Mouse (Mus musculus) spleen, adult 18-20 months (tissue): Measurements from ENCODE around the gene Glod4.

Source experiments
- DNase-seq, 2 experiments: peaks; one replicate each; pipeline ENCODE4 v3.0.0; 2022; ENCODE audit warnings: mixed read lengths in 2 of 2

Glod4 gene

DNA sequence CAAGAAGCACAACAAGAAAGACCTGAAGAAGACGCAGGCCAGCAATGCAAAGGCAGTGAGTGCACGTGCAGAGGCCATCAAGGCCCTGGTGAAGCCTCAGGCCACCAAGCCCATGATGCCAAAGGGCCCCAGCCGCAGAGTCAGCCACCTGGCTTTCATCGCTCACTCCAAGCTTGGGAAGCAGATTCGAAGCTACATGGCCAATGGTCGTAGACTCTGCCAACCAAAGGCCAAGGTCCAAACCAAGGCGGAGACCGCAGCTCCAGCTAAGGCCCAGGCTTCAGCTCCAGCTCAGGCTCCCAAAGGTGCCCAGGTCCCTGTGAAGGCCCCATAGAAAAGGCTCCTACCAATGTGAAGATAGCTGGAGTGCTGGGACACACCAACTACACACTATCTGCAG, 99.1 kb downstream of the Glod4 start:
- DNase-seq = no peak

DNA sequence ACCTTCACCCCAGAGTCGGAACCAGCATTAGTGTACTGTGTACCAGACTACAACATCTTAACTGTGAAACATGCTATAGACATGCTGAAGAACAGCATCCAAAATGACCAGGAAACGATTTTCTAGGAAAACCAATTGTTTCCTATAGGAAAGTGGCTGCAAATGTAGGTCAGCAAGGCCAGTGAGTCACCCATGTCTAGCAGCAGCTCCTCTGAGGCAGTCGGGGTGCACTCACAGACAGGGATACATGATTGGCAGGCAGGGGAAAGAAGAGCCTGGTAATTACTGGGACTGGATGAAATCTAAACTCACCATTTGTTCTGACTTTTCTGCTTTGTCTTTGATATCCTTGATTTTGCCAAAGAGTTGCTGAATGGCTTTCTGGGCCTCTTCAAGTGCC, 105.5 kb downstream of the Glod4 start:
- DNase-seq = no peak

DNA sequence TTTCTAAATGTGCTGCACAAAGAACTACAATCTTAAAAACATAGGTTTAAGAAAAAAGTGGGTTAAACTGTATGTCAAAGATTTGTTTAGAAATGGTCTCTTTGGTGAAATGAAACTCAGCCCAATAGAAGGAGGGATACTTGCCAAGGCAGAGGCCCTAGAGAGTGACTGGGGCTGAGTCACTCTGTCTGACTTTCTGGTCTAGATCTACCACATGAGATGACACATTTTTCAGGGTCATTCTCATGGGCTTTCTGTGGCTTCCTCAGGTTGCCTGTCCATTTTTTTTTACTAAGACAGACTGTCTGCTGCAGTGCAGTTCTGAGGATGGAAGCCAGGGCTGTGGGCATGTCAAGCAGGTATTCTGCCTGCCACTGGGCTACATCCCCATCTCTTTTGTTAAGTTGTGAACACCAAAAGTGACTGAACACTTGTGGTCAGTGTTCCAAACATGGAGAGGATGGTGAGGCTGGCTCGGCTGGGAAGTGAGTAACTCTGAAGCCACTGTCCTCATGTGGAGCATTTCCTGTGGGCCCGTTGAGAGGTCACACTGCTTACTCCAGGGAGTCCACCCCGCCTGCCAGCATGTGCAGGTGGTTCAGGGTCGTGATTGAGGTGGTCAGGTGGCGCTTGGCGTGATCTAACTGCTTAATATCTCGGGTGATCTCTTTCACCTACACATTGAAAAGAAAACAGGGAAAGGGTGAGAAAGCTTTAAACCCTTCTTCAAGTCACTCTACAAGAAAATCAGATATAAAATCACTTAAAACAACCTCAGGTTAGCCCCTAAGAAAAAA, 107.7 kb downstream of the Glod4 start:
- no peak for DNase-seq

DNA sequence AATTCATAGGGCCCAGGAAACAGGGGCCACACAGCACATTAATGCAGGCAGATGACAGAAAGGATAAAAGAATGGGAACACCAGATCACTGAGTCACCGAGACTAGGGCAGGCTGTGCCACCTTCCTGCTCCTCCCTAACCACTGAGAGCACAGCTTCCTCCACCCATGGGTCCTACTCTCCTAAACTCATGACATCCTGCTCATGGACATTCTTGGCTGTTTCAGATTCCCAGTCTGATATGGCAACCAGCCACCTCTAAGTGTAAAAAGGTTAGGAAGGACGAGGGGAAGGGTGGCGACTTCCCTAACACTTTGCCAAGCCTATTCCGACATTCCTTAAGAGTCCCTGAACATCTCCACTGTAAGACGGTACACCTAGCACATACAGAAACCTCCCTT, 112.7 kb downstream of the Glod4 start:
- no peak for DNase-seq

DNA sequence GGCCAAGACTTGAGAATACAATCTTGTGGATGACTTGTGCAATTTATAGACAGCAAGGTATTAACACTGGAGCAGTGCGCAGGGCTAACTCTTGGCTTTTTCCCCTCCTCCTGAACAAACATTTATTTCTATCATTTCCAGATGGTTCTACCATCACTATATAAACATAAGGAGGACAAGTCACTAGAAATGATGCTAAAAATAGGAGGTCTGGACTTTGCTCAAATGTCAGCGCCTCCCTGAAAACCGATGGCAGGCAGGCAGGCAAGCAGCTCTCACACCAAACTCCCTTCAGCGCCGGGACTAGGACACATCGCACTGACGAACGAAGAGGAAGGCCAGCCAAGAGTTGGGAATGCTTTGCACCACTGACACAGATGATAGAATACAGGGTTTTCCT, 118.1 kb downstream of the Glod4 start:
- DNase-seq = no peak

DNA sequence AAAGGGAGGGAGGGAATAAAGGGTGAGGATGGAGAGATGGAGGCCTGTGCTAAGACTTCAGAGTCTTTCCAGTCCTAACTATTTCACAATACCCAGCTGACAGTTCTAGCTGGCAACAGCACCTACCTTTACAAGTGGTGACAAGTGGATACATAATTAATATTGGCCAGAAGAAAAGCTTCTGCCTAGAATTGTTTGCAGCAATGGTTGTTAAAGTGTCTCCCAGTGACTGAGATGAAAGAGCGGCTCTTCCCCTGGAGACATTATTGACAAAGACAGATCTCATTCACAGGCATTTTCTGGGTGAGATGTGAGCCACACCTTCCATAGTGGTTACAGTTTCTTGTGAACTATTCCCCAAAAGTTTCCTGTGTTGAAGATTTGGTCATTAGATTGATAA, 120.0 kb downstream of the Glod4 start:
- no peak for DNase-seq

DNA sequence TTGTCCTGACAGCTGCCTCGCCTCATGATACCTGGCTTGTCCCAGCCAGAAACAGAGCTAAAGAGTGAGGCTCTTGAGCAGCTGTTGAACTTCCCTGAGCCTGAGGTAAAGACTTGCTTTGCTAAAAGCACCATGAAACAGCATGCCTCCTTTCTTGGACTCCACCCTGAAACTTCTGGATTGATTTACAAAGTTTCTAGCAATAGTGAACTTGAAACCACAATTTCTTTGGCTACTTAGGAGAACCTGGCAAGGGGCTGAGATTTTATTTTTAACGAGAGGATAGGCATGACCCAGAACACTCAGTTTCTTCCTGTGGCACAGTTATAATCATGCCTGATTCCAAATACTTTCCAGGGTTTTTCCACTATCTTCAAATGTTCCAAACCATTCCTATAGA, 121.0 kb downstream of the Glod4 start:
- no peak for DNase-seq

DNA sequence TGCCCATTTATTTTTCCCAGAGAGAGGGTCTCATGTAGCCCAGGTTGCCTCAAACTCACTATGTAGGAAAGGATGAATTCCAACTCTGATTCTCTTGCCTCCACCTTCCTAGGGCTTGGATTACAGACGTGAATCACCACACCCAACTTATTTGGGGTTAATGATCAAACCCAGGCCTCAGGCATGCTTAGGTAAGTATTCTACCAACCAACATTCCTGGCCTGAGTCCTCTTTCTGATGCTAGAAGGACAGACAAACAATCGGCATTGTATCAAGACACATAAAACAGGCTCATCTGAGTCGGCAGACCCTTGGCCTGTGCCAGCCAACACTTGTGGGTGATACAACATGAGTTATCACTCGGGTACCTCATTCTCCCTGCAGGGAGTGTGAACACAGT, 122.4 kb downstream of the Glod4 start:
- DNase-seq = no peak

DNA sequence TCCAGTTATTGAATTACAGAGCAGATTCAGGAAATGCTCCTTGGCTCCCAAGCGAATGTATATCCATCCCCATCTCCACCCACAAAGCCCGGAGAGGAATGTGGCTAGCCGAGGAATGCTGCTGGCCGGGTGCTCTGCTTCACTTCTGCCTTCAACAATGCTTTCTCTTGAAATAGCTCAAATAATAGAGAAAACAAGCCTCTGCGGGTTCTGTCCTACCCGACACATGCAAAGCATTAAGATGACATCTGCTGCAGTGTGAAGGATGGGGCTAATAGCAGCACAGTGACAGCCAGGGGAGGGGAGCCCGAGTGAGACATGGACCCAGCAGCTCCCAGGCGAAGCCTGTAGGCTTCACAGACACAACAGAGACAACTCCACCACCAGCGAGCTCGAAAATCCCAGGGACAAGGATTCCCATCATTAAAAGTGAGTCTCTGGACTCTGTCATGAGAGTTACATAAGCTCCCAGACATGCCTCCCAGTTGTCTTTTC, 123.1 kb downstream of the Glod4 start:
- DNase-seq = no peak

DNA sequence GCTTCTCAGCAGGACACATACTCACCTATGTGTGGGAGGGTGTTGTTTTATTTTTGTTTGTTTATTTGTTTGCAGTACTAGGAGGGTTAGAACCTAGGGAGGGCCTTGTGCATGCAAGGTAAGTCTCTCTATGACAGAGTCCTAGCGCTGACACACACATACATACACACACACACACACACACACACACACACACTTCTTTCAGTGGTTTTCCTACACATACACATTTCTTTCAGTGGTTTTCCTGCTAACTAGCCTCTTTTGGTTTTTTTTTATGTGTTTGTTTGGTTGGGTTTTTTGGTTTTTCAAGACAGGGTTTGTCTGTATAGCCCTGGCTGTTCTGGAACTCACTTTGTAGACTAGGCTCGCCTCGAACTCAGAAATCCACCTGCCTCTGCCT, 133.1 kb downstream of the Glod4 start:
- no peak for DNase-seq

DNA sequence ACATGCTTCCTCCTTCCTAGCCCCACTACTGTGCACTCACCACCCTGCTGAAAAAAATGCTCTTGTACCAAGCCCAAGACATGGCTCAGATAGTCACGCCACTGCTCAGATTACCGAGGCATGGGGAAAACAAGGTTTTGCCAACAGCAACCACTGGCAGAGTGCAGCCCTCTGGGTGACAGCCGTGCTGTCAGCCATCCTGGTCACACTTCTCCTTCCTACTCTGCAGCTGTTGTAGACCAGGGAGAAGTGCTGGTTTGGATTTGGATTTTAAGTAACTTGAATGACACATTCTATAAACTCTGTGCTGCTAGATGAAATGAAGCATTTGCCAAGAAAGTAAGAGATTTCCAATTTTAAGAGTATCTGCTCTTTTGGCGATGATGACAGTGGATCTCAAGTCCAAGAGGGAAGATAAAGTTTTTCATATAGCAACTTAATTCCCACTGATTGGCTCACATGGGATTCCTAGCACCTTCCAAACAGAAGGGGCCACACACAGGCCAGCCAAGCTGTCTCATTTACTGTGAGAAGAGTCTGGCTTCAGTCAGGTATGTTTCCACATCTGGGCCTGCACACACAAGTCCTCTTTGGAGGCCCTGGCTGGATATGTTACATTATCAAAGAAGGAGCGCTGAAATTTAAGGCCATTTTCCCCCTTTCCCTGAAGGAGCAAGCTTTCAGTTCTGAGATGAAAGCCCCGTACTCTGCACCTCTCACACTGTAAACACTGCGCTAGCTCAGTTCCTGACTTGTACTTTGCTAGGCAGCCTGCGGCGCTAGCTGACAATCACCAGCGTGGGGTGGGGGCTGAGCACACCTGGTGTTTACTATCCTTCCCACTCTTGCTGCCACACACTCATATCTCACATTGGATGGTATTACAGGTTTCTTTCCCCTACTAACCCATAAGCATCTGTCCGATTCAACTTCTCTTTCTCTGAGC, 136.7 kb downstream of the Glod4 start:
- DNase-seq = no peak

DNA sequence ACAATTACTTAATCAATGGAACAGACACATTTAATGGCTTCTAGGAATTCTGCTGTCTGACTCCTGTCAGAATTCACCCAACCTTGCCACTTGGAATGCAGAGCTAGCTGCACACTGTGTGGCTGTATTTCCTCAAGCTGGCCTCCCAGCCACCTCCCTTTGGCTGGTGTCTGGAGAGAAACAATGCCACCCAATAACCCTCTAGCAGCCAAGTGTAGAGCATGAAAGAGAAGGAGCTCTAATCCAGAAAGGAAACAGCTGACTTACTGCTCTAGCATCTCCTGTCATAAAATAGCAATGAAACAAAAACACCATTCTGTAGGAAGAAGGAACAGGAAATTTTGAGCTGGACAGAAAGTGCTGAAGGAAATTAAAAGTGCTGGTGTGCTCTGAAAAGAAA, 142.4 kb downstream of the Glod4 start:
- DNase-seq = no peak

DNA sequence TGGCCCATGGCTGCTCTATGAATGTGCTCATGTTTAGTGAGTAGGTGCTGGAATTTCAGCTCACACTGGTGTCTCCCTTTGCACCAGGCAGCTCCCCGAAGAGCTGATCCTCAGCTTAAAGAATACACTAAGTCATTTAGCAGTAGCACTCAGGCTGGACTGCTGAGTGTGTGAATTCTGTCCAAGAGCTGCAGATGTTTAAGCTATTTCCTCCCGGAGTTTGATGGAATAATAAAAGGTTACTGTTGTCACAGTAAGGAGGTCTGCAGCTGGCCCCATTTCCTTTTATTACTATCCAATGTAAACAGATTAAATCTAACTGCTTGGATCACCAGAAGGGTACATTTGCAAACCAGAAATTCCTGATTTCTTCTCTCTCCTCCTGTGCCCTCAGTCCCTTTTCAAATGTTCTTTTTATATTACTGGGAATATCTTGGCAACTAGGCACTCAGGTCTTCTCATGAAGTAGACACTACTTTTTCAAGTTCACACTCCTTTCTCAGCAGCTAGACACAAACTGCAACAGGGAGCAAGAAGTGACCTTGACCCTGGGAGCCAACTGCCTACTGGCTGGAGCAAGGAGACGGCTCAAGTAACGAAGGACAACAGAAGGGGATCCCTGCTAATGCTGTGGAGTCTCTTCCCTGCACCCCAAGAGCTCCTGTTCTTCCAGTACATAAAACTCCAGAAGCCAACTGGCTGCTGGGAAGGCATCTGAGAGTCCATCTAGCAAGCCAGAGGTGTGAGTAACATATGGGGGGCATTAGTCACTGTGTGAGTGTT, 144.1 kb downstream of the Glod4 start:
- DNase-seq = no peak

DNA sequence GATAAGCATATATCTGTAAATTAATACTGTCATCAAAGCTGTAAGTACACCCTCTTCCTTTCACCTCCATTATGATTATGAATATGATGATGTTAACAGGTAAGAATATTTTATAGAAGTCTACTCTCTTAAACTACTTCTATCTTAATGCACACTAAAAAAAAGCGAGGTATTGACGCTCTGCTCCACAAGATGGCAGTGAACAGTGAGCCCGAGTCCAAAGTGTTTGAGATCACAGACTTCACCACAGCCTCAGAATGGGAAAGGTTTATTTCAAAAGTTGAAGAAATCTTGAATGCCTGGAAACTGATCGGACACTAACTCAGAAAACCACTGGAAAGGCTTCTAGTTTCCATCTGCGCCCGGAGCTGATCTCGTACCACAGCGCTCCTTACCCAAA, 149.9 kb downstream of the Glod4 start:
- DNase-seq = no peak

DNA sequence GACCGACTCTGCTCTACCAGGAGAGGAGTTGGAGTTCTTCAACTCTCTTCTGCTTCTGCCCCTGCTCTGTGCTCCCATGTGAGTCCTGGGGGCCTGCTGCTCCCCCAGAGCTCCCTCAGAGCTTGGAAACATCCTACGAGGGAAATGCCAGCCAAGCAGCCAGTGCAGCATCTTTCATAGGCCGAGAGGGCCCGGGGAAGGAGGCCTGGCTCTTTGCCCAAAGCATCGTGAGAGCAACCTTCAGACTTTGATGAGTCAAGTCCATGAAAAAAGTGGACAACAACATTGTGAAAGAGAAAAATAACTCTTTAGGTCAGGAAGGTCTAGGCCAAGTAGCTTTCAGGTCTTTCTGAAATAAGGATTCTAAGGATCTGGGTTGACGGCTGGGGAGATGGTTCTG, 153.7 kb downstream of the Glod4 start:
- no peak for DNase-seq

DNA sequence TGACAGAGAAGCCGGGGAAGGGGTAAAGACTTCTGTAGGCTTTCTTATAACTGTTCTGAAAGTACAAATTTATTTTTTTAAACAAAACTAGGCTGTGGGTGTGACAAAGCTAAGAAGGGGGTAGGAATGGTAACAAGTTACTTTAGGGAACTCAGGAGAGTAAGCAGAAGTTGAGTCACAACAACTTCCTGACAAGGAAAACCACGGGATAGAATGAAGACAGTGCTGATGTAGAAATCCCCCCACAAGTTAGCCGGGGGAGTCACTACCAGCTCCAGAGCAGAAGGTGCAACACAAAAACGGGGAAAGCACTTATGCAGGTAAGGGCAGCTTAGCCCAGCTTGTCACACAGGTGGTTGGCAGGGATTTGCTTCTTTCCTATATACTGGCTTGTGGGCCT, 155.0 kb downstream of the Glod4 start:
- DNase-seq = no peak

DNA sequence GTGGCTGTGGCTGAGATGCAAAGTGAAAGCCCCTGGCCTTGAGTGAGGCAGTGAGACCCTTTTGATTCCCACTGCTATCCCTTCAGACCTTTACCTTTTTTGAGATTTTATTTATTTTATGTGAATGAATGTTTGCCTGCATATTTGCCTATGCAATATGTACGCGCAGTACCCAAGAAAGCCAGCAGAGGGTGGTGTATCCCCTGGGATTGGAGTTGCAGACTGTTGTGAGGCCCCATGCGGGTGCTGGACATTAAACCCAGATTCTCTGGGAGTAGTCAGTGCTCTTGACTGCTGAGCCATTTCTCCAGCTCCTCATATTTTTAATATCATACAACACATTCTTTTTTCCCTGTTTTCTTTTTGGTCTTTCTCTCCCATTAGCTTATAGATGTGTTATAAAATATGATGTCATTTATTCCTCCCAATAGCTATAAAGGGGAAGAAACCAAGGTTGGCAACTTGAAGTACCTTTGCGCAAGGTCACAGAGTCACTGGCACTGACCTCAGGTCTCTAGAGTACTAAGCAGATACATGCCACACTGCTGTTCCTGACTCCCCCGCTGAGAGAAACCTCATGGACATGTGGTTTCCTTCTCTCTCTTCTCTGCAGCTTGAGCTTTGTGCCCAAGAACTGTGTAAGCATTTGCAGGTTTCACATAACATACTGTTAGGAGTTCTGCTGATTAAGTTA, 157.5 kb downstream of the Glod4 start:
- peak; percentile 23 to 70 for DNase-seq

DNA sequence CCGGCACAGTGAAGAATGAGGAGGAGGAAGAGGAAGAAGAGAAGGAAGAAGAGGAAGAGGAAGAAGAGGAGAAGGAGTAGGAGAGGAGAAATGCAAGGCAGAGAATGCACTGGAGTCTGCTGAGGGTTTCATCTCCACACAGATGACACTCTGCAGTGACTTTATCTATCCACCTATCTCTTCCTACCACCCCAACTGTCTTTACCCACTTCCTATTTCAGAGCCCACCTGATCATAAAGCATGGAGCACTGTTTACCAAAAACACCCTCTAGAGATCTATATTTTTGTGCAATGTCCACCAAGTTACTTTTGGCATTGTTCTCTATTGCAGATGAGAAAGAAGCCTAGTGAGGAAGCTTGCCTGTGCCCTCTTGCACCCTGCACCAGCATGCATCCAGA, 158.6 kb downstream of the Glod4 start:
- no peak for DNase-seq

DNA sequence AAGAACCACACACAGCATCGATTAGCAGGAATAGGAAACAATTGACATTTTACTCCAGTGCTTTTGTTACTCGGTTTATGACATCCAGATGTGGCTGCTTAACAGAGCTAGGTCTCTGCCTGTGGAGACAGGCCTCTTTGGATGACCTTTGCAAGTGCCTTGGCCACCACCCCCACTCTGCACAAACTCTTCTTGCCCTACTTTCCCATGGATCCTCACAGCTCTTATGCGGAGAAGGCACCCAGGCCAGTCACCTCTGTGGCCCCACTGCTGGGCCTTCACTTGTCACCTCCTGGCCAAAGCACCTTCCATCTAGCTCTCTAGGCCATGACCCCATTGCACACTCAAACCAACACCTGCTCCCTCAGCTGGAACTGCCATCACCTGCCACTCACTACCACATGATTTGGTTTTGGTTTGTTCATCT, 159.6 kb downstream of the Glod4 start:
- no peak for DNase-seq

DNA sequence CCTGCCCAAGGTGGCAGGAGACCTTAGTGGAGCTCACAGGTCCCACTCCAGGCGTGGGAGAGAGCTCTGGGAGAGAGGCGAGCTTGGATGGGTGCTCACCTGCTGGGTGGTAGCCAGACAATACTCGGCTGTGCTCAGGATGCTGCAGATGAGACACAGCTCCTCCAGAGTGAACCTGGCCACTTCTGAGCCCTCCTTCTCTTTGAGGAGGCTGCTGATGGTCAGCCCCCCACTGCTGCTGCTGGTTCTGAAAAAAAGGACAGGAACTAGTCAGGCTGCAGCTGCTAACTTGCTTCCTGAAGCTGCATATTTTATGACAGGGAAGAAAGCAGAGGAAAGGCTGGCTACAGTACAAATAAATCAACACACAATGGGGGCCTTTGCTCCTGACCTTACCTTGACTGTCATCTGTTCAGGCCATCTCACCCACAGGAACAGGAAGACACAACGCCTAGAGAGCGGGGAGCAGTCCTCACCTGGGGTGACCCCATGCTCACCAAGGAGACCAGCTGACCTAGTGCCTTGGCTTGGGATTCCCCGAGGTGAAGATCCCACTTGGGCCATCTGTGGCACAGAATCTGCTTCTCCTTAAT, 162.4 kb downstream of the Glod4 start:
- no peak for DNase-seq

DNA sequence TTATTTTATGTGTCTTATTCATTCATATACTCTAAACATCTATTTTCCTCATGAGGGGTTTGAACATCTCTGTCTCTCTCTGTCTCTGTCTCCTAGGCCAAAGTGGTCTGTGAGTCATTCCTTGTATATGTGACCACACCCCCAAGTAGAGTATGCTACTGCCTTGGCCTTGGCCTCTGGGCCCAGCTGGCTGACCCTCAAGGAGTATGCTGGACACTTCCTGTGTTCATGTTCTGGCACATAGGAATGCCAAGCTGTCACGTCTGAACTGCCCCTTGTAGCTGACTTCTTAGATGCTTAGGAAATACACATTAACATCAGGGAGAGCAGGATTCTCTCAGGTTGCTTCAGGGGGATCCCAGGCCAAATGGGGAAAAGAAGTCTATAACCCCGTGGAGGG, 163.2 kb downstream of the Glod4 start:
- DNase-seq = no peak

DNA sequence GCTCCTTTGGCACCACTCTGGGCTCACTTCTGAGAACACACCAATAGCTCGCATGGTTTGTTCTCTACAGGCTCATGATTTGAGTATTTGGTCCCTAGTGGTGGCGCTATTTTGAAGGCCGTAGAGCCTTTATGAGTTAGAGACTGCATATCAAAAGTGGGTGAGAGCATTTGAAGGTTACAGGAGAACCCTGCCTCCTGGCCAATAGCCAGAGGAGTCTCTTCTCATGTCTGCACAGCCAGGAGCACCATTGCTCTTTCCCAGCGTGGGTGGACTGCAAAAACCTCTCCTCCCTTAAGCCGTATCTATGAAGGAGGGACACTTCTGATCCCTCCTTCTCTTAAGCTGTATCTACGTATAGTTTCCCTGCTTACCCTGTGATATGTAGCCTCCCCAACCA, 166.2 kb downstream of the Glod4 start:
- DNase-seq = no peak
